Mouse (Mus musculus) cerebellum, adult 2 months (tissue): ENCODE measurements around the gene Cbx7. TPM values are rescaled to one million over a fixed set of nuclear protein-coding genes. Genes with fewer than 3 reads are reported as not detected.

Source experiments
- DNase-seq, 2 experiments: peaks; one replicate each; pipeline ENCODE4 v3.0.0; 2021
- H3K27ac ChIP-seq: fragments of 200-500 bp; 2 replicates; pipeline ENCODE4 v1.5.1; 2012; ENCODE audit warnings: low read length, control low read depth, inconsistent platforms; ENCODE audit not compliant: insufficient read depth
- H3K27me3 ChIP-seq: fragments of 200-500 bp; 2 replicates; pipeline ENCODE4 v1.6.1; 2012; ENCODE audit warnings: inconsistent platforms, mild to moderate bottlenecking, low read length, moderate library complexity; ENCODE audit not compliant: control insufficient read depth, insufficient read depth
- H3K4me1 ChIP-seq: fragments of 200-500 bp; 2 replicates; pipeline ENCODE4 v1.6.1; 2011; ENCODE audit warnings: low read length; ENCODE audit not compliant: control insufficient read depth, insufficient read depth
- H3K4me3 ChIP-seq: fragments of 200-500 bp; replicated peaks from 2 replicates; pipeline ENCODE3; 2011; ENCODE audit warnings: mild to moderate bottlenecking, low read depth, low read length, control low read depth; ENCODE audit not compliant: insufficient read depth
- CTCF ChIP-seq: fragments of 200-500 bp; IDR thresholded peaks from 2 replicates; pipeline ENCODE4 v1.5.1; 2011; ENCODE audit warnings: low read depth, mild to moderate bottlenecking, control low read depth, low read length, moderate library complexity, borderline replicate concordance; ENCODE audit not compliant: insufficient read depth
- POLR2A ChIP-seq: fragments of 200-500 bp; IDR thresholded peaks from 2 replicates; pipeline ENCODE4 v1.6.1; 2011; ENCODE audit warnings: low read length, control low read depth, borderline replicate concordance; ENCODE audit not compliant: insufficient read depth
- WGBS: fragments of 180-500 bp; shearing (Covaris S2); methylation state at CpG from one replicate; pipeline ENCODE4 v1.1.7; 2018; 5-methylcytosine and 5-hydroxymethylcytosine counted together
- polyA plus RNA-seq: library from polyadenylated mRNA; depleted of rRNA; stranded (reverse); fragments of >200 nt; gene quantifications from 2 replicates; pipeline ENCODE4 v1.2.3, GENCODE M21; 2012; rRNA removed

The Cbx7 gene
- polyA plus RNA-seq, 1 experiment = 89.6 TPM

DNA sequence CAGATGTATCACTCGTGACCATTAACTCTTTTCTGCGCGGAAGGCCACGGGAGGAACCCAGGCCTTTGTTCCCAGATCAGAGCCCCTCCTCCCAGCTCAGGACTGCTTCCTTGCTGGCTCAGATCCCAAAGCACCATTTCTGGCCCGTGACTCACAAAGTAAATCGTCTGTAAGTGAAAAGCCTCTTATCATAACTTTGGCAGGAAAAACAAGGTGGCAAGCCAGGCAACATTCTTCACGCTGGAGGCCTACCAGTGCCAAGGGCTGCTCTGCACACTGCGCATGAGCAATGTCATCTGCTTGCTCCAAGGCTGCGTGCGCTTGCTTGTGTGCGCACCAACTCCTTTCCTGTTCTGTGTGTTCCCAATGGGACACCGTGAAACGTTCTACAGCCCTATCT lies 91.6 kb downstream of the Cbx7 start:
- Histone ChIP-seq H3K4me3 (no peak overlapping the region), H3K4me1 (0 out of 2 replicates have a peak, but pooled peaks cover 4% of the 10 kb centered on the region), H3K27me3 (no peaks in the 10 kb centered on the region), H3K27ac (no peak overlapping the region)
- TF ChIP-seq CTCF = no peak
- no peak for TF ChIP-seq POLR2A
- DNase-seq = peak; percentile 58 to 69
- 5% methylated on average over 13 of the region's 13 CpGs for WGBS

GRCm38 (mm10) chr15:79878725-79879136 lies 92.2 kb downstream of the Cbx7 start:
- no peak overlapping the region for H3K4me3 ChIP-seq
- no peak overlapping the region for H3K27ac ChIP-seq
- no peak for DNase-seq
- TF ChIP-seq CTCF (no peak), POLR2A (no peak)
- 0 out of 2 replicates have a peak, but pooled peaks cover 4% of the 10 kb centered on the region for H3K4me1 ChIP-seq
- no peaks in the 10 kb centered on the region for H3K27me3 ChIP-seq
- 65% methylated on average over 6 of the region's 6 CpGs for WGBS

DNA sequence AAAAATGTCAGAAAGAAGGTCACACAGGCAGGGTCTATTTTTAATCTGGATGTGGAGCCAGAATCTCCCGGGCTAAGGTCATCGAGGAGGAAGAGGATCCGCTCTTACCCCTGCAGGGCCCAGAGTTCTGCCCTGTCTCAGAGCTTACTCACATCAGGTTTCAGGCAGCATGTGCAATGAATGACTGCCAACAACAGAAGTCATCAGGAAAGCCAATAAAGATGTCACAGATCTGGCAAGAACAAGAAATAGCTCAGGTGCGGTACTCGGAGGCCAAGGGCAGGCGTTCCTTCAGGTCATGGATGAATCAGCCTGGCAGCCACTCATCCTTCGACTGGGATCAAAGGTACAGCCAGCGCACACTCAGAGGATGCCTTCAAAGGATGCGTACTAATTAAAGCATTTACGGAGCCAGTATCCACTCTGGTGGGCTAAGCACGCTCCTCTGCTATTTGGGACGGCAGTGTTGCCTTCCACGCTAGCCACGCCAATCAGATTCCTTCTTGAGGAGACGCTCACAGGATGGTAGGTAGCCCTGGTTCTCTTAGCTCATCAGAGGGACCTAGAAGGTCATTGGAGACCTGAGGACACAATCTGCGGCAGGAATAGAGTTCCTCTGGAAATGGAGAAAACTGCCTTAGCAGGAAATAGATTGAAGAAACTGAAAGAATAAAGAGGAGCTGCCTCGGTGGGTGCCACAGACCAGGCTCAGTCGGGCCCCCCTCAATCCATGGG lies 95.5 kb downstream of the Cbx7 start:
- Histone ChIP-seq H3K4me3 (no peak overlapping the region), H3K27ac (no peak overlapping the region), H3K4me1 (0 out of 2 replicates have a peak, but pooled peaks cover 4% of the 10 kb centered on the region), H3K27me3 (no peaks in the 10 kb centered on the region)
- 40% methylated on average over 18 of the region's 18 CpGs for WGBS
- DNase-seq = peak in 1 of 2 experiments; percentile 38
- TF ChIP-seq CTCF (no peak), POLR2A (no peak)

- H3K27me3 ChIP-seq = no peaks in the 10 kb centered on the region
- TF ChIP-seq CTCF (no peak), POLR2A (no peak)
Measured at GRCm38 (mm10) chr15:79873995-79874394, 96.9 kb downstream of the Cbx7 start.

GRCm38 (mm10) chr15:79873545-79873944 lies 97.4 kb downstream of the Cbx7 start:
- no peak overlapping the region for H3K4me3 ChIP-seq
- 87% methylated on average over 8 of the region's 8 CpGs for WGBS

More at GRCm38 (mm10) chr15:79873995-79874394, 96.9 kb downstream of the Cbx7 start:
- Histone ChIP-seq H3K4me3 (no peak overlapping the region), H3K4me1 (0 out of 2 replicates have a peak, but pooled peaks cover 4% of the 10 kb centered on the region), H3K27ac (no peak overlapping the region)
- 68% methylated on average over 2 of the region's 2 CpGs for WGBS
- no peak for DNase-seq

GRCm38 (mm10) chr15:79867260-79868002 lies 103.5 kb downstream of the Cbx7 start:
- Histone ChIP-seq H3K4me1 (no peaks in the 10 kb centered on the region), H3K4me3 (no peak overlapping the region), H3K27ac (no peak overlapping the region), H3K27me3 (no peaks in the 10 kb centered on the region)
- DNase-seq = no peak
- 92% methylated on average over 3 of the region's 3 CpGs for WGBS
- TF ChIP-seq POLR2A = no peak

More at GRCm38 (mm10) chr15:79873545-79873944, 97.4 kb downstream of the Cbx7 start:
- no peak for DNase-seq
- H3K4me1 ChIP-seq = 0 out of 2 replicates have a peak, but pooled peaks cover 4% of the 10 kb centered on the region
- H3K27me3 ChIP-seq = no peaks in the 10 kb centered on the region
- H3K27ac ChIP-seq = no peak overlapping the region
- TF ChIP-seq POLR2A (no peak), CTCF (no peak)

Other genes with a start within 250 kb of the Cbx7 start
- gene Sun2, start 228.6 kb downstream of the Cbx7 start, polyA plus RNA-seq = 42.7 and 45.2 TPM in 2 replicates
- 55.1 and 56.7 TPM in 2 replicates for gene Dnal4, start 193.3 kb downstream of the Cbx7 start, polyA plus RNA-seq
- gene Nptxr, start 166.4 kb downstream of the Cbx7 start, polyA plus RNA-seq = 88.0 and 100 TPM in 2 replicates
- 1.7 and 4.1 TPM in 2 replicates for gene Npcd, start 136.9 kb downstream of the Cbx7 start, polyA plus RNA-seq
- gene Cbx6, start 136.4 kb downstream of the Cbx7 start, polyA plus RNA-seq = 183 TPM in 2 replicates
- gene Apobec3, start 79.5 kb downstream of the Cbx7 start, polyA plus RNA-seq = 3.3 and 3.6 TPM in 2 replicates
- 15.4 and 16.0 TPM in 2 replicates for gene Pdgfb, start 43.9 kb upstream of the Cbx7 start, polyA plus RNA-seq
- gene Syngr1, start 120.2 kb upstream of the Cbx7 start, polyA plus RNA-seq = 448 and 455 TPM in 2 replicates
- gene Rpl3, start 120.7 kb upstream of the Cbx7 start, polyA plus RNA-seq = 678 and 692 TPM in 2 replicates
- 50.0 and 50.2 TPM in 2 replicates for gene Tab1, start 162.0 kb upstream of the Cbx7 start, polyA plus RNA-seq
- gene Mgat3, start 202.6 kb upstream of the Cbx7 start, polyA plus RNA-seq = 106 and 114 TPM in 2 replicates